Mouse (Mus musculus) macrophage (primary cell): ENCODE data around the gene Aspn. TPM values are rescaled to one million over a fixed set of nuclear protein-coding genes. Genes with fewer than 3 reads are reported as not detected.

ENCODE experiments used
- H3K27ac ChIP-seq: fragments of 350-480 bp; formaldehyde crosslinking; 2 replicates; pipeline ENCODE4 v1.9.0; 2021
- H3K36me3 ChIP-seq: fragments of 350-480 bp; formaldehyde crosslinking; 2 replicates; pipeline ENCODE4 v1.9.0; 2021; ENCODE audit errors: inconsistent target
- H3K4me3 ChIP-seq: fragments of 350-480 bp; formaldehyde crosslinking; 2 replicates; pipeline ENCODE4 v1.9.0; 2021; ENCODE audit errors: inconsistent target
- H3K79me2 ChIP-seq: fragments of 350-480 bp; formaldehyde crosslinking; 2 replicates; pipeline ENCODE4 v1.9.0; 2021; ENCODE audit errors: inconsistent target
- WGBS: methylation state at CpG from one replicate; pipeline ENCODE4 v1.1.7; 2026; ENCODE audit warnings: inconsistent platforms; ENCODE audit not compliant: missing documents; 5-methylcytosine and 5-hydroxymethylcytosine counted together
- polyA plus RNA-seq: library from polyadenylated mRNA; stranded (reverse); fragments of 250-400 nt; gene quantifications from 3 replicates; pipeline ENCODE4 v1.2.4, GENCODE M21; 2018; ENCODE audit warnings: inconsistent platforms
- total RNA-seq, 78 experiments: library from RNA; depleted of rRNA; stranded (reverse); fragments of 250-400 nt; gene quantifications; 1 replicate in 9 of 78; 2 replicates in 24 of 78; 3 replicates in 43 of 78; 4 replicates in 2 of 78; pipeline ENCODE4 v1.2.4; 2018; ENCODE audit warnings: inconsistent platforms in 56 of 78

Aspn gene
- 10 to 100 TPM in 1 of 26 experiments, under 1 TPM in 2, not detected in 23; 0.23 to 31.5 (median 0.33) TPM for total RNA-seq (2018; cell fraction: chromatin; rRNA removed)
- total RNA-seq (2018; cell fraction: cytosol; rRNA removed), result not detected
- total RNA-seq (2018; cell fraction: nucleus; rRNA removed), result 1 to 10 TPM in 1 of 26 experiments, not detected in 25; 5.5 TPM
- polyA plus RNA-seq, result not detected in 3 replicates

GRCm38 (mm10) chr13:49544279-49544678, at the start of gene Aspn:
Aspn (plus strand) TSS chr13:49544443.
- no peak within 1 kb of the TSS for H3K27ac ChIP-seq
- no peaks in the 10 kb centered on the region for H3K79me2 ChIP-seq
- no peak within 1 kb of the TSS for H3K4me3 ChIP-seq
- 93% methylated on average over 3 of the region's 3 CpGs for WGBS
- no peaks in the 10 kb centered on the region for H3K36me3 ChIP-seq

DNA sequence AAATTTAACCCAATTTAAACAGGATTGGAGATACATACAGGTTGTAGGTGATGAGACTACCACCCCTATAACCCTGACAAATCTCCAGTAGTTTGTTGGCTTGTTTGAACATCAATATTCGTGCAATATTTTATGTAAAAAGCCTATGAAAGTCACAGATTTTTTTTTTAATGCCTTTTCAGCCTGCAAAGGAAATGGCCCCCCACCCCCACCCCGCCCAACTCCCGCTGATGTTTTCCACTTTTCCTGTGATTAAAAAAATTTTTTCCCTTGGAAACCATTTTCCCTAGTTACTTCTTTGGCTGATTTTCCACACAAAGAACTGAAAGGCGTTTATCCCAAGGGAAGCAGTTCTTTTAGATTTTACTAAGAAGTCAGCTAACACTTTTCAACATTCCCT, 39.7 kb upstream of the Aspn start, which contains the start of gene Ecm2:
Gene Ecm2 (plus strand): TSS at position 301 of the 400 bp plus-strand sequence.
- WGBS, result 25% methylated on average over 4 of the region's 4 CpGs
- no peaks in the 10 kb centered on the region for H3K36me3 ChIP-seq
- no peak within 1 kb of the TSS for H3K4me3 ChIP-seq
- H3K79me2 ChIP-seq, result no peaks in the 10 kb centered on the region
- no peak within 1 kb of the TSS for H3K27ac ChIP-seq

- Histone ChIP-seq H3K4me3 (no peak overlapping the region), H3K36me3 (no peaks in the 10 kb centered on the region), H3K79me2 (no peaks in the 10 kb centered on the region), H3K27ac (no peak overlapping the region)
- WGBS, result 95% methylated on average over 4 of the region's 4 CpGs
Observed at GRCm38 (mm10) chr13:49505776-49506175, 38.5 kb upstream of the Aspn start.

DNA sequence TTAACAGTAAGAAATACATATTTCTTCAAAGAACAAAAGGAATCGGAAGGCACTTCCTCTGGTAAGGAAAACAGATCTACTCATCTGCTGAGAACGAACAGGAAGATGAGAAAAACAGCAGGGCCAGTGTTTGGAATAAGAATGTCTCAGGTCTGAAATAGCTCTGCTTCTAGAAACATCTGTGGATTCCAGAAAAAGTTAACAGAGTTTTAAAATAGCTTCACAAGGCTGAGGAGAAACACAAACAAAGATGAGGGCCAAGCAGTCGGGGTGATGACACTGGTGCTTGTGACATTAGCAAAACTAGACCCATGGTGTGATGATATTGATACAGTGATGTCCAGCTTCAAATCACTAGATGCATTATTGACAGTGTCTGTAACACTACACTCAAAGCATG, 37.1 kb upstream of the Aspn start:
- Histone ChIP-seq H3K4me3 (no peak overlapping the region), H3K36me3 (no peaks in the 10 kb centered on the region), H3K79me2 (no peaks in the 10 kb centered on the region), H3K27ac (no peak overlapping the region)
- 91% methylated on average over 3 of the region's 3 CpGs for WGBS

DNA sequence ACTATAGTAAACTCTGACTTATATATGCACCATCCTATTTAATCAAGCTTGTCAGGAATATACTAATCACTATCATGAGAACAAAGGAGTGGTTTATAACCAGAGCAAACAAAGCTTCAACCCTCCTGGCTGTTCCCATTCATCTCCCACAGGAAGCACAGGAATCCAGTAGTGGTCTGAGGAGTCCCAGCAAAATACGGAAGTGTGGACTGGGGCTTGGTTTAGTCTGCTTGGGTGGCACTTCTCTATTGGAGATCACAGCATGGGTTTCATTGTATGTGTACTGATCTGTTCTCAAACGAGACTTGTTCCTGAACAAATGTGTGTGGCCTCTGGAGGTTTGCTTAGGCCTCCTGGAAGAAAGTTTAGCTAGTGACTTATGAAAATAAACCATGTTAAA, 25.5 kb upstream of the Aspn start:
- H3K27ac ChIP-seq, result no peak overlapping the region
- 38% methylated on average over 2 of the region's 2 CpGs for WGBS
- H3K79me2 ChIP-seq, result no peaks in the 10 kb centered on the region
- H3K4me3 ChIP-seq, result no peak overlapping the region
- no peaks in the 10 kb centered on the region for H3K36me3 ChIP-seq

DNA sequence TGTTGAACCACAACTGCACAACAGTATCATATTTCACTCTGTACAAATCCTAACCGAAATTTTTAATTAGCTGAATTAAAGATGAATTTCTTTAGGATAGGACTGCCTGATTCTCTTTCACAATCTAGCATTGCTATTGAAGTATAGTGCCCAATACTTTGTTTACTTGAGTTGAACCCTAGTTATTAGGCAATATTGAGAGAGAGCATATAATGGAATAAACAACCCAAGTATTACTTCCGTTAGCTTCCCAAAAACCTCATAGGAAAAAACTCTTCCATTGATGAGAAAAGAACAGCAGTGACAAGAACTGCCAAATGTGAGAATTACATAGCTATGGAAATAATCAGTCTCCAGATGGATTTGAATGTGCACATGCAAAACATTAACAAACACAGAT, 18.0 kb upstream of the Aspn start:
- Histone ChIP-seq H3K27ac (no peak overlapping the region), H3K36me3 (no peaks in the 10 kb centered on the region), H3K4me3 (no peak overlapping the region), H3K79me2 (no peaks in the 10 kb centered on the region)
- 94% methylated on average over 2 of the region's 2 CpGs for WGBS

- Histone ChIP-seq H3K36me3 (no peaks in the 10 kb centered on the region), H3K27ac (no peak overlapping the region), H3K4me3 (no peak overlapping the region), H3K79me2 (no peaks in the 10 kb centered on the region)
- whole genome bisulfite sequencing, result 96% methylated on average over 4 of the region's 4 CpGs
Observed at GRCm38 (mm10) chr13:49530636-49531035, 13.6 kb upstream of the Aspn start.

DNA sequence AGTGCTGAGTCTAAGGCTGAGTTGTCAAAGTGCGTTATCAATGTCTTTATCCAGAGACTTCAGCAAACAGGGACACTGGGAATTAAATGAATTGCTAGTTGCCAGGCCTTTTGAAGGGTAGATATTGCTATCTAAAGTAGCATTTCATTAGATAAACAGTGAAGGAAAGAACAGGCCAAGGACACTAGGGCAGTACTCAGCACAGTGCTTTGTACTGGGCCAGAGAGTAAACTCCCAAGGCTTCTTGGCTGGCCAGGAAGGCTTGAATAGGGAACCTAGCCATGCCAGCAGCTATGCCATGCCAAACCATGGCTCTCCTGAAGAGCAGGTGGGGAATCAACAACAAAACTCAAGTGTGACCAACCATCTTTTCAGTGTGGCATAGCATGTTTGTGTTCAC, 7.3 kb upstream of the Aspn start:
- 92% methylated on average over 1 of the region's 1 CpGs for WGBS
- H3K4me3 ChIP-seq, result no peak overlapping the region
- no peak overlapping the region for H3K27ac ChIP-seq
- no peaks in the 10 kb centered on the region for H3K79me2 ChIP-seq
- no peaks in the 10 kb centered on the region for H3K36me3 ChIP-seq

DNA sequence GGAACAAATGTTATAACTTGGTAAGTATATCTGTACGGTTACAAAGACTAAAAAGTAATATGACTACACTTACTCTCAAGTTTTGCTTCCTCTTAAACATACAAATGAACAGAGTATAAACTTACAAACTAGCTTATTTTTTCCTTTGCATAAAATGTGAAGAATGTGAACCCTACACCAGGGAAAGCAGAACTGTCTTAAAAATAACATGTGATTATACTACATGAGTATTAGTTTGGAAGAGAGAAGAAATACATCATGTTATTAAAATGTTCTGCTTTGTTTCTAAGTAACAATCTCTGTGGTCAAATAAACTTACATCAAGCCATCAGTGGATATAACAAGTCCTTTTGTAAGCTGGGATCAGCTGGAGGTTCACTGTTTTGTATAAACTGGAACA, 5.5 kb upstream of the Aspn start:
- no peak overlapping the region for H3K27ac ChIP-seq

DNA sequence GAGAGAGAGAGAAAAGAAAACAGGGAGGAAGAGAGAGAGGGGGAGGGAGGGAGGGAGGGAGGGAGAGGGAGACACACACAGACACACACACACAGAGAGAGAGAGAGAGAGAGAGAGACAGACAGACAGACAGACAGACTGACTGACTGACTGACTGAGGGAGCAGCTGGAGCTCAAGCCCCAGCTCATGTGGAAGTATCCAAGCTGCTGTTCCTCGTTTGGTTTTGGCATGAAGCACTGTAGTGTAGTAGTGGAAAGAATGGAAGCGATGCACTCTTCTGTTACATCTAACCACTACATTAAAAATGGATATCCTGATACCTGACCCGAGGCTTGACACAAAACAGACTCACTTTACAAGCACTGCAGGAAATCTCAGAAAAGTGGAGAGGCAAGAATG, 1.4 kb downstream of the Aspn start:
- no peak overlapping the region for H3K27ac ChIP-seq
- H3K79me2 ChIP-seq, result no peaks in the 10 kb centered on the region
- no peaks in the 10 kb centered on the region for H3K36me3 ChIP-seq
- 72% methylated on average over 3 of the region's 3 CpGs for WGBS
- H3K4me3 ChIP-seq, result no peak overlapping the region

More for the DNA sequence above, 5.5 kb upstream of the Aspn start:
- Histone ChIP-seq H3K79me2 (no peaks in the 10 kb centered on the region), H3K4me3 (no peak overlapping the region), H3K36me3 (no peaks in the 10 kb centered on the region)
- WGBS, result 91% methylated on average over 1 of the region's 1 CpGs

DNA sequence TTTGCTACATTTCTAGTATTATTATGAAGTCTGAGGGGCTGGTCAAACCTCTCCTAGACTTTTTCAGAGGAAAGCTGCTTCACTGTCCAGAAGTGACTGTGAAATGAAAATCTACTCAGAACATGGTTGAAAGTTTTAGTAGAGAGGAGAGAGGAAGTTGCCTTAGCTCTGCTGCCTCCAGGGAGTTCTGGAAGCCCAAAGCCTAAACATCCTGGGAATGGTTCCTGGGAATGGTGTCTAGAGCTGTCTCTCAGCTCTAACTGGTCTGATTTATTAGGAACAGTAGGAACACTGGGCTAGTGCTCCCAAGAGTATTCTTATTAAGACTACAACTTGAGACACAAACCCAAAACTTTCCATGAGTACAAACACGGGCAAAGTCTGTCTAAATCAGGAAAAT, 2.3 kb downstream of the Aspn start:
- no peak overlapping the region for H3K4me3 ChIP-seq
- no peaks in the 10 kb centered on the region for H3K79me2 ChIP-seq
- no peaks in the 10 kb centered on the region for H3K36me3 ChIP-seq
- 89% methylated on average over 1 of the region's 1 CpGs for WGBS
- H3K27ac ChIP-seq, result no peak overlapping the region

- 20% methylated on average over 1 of the region's 1 CpGs for WGBS
Observed at GRCm38 (mm10) chr13:49547563-49548150, 3.4 kb downstream of the Aspn start.

GRCm38 (mm10) chr13:49549616-49550015, 5.4 kb downstream of the Aspn start:
- no peaks in the 10 kb centered on the region for H3K79me2 ChIP-seq
- 98% methylated on average over 3 of the region's 3 CpGs for WGBS

More at GRCm38 (mm10) chr13:49547563-49548150, 3.4 kb downstream of the Aspn start:
- H3K27ac ChIP-seq, result no peak overlapping the region
- no peak overlapping the region for H3K4me3 ChIP-seq
- no peaks in the 10 kb centered on the region for H3K79me2 ChIP-seq
- no peaks in the 10 kb centered on the region for H3K36me3 ChIP-seq

GRCm38 (mm10) chr13:49554519-49554918, 10.3 kb downstream of the Aspn start:
- 98% methylated on average over 5 of the region's 5 CpGs for WGBS

More at GRCm38 (mm10) chr13:49549616-49550015, 5.4 kb downstream of the Aspn start:
- no peak overlapping the region for H3K27ac ChIP-seq
- H3K36me3 ChIP-seq, result no peaks in the 10 kb centered on the region
- no peak overlapping the region for H3K4me3 ChIP-seq

GRCm38 (mm10) chr13:49556203-49556602, 12.0 kb downstream of the Aspn start:
- H3K27ac ChIP-seq, result no peak overlapping the region
- no peaks in the 10 kb centered on the region for H3K79me2 ChIP-seq
- no peak overlapping the region for H3K4me3 ChIP-seq
- 100% methylated on average over 1 of the region's 1 CpGs for whole genome bisulfite sequencing
- no peaks in the 10 kb centered on the region for H3K36me3 ChIP-seq

More at GRCm38 (mm10) chr13:49554519-49554918, 10.3 kb downstream of the Aspn start:
- no peak overlapping the region for H3K4me3 ChIP-seq
- no peaks in the 10 kb centered on the region for H3K79me2 ChIP-seq
- no peaks in the 10 kb centered on the region for H3K36me3 ChIP-seq
- H3K27ac ChIP-seq, result no peak overlapping the region
